Mouse (Mus musculus) MEL (cell line): ENCODE measurements around the gene Ugt1a6b. TPM values are rescaled to one million over a fixed set of nuclear protein-coding genes. Genes with fewer than 3 reads are reported as not detected.

Source experiments
- DNase-seq: peaks from one replicate; pipeline ENCODE4 v3.0.0; 2011; ENCODE audit warnings: low read depth, low spot score
- H3K27ac ChIP-seq: 2 replicates; pipeline ENCODE4 v1.5.1; 2012; ENCODE audit warnings: low read depth, mild to moderate bottlenecking, control low read depth, low read length, moderate library complexity; ENCODE audit not compliant: control insufficient read depth
- H3K27me3 ChIP-seq, 2 experiments: fragments of 150-350 bp in 1 of 2; sonication (generic) in 1 of 2; 2 replicates each; pipeline ENCODE4 v1.6.1; 2012; ENCODE audit warnings: low read length in 2 of 2, mild to moderate bottlenecking in 2 of 2, improper control_type of control experiment in 1 of 2, moderate library complexity in 1 of 2; ENCODE audit not compliant: insufficient read depth in 2 of 2, control insufficient read depth in 1 of 2
- H3K36me3 ChIP-seq, 2 experiments: 2 replicates each; pipeline ENCODE4 v1.6.1; 2012 to 2014; ENCODE audit warnings: low read length in 2 of 2, improper control_type of control experiment in 1 of 2, inconsistent platforms in 1 of 2, mild to moderate bottlenecking in 1 of 2; ENCODE audit not compliant: insufficient read depth in 2 of 2, control insufficient read depth in 1 of 2
- H3K4me1 ChIP-seq, 2 experiments: fragments of 150-350 bp in 1 of 2; sonication (generic) in 1 of 2; 2 replicates each; pipeline ENCODE4 v1.6.1; 2012; ENCODE audit warnings: low read length in 2 of 2, improper control_type of control experiment in 1 of 2, mild to moderate bottlenecking in 1 of 2; ENCODE audit not compliant: insufficient read depth in 2 of 2, control insufficient read depth in 1 of 2
- H3K4me3 ChIP-seq, 2 experiments: fragments of 150-350 bp in 1 of 2; sonication (generic) in 1 of 2; 2 replicates each; pipeline ENCODE4 v1.5.1; 2012; ENCODE audit warnings: low read depth in 2 of 2, low read length in 2 of 2, mild to moderate bottlenecking in 2 of 2, moderate library complexity in 2 of 2, control low read depth in 1 of 2, improper control_type of control experiment in 1 of 2; ENCODE audit not compliant: control insufficient read depth in 1 of 2, insufficient read depth in 1 of 2
- H3K79me2 ChIP-seq: 2 replicates; pipeline ENCODE4 v1.6.1; 2012; ENCODE audit warnings: mild to moderate bottlenecking, low read length, moderate library complexity; ENCODE audit not compliant: control insufficient read depth, poor library complexity, insufficient read depth
- H3K9ac ChIP-seq: 2 replicates; pipeline ENCODE4 v1.6.1; 2012; ENCODE audit warnings: low read depth, mild to moderate bottlenecking, control low read depth, low read length, moderate library complexity; ENCODE audit not compliant: control insufficient read depth, poor library complexity, severe bottlenecking
- H3K9me3 ChIP-seq: fragments of 150-350 bp; sonication (generic); replicated peaks from 2 replicates; pipeline ENCODE4 v1.6.1; 2012; ENCODE audit warnings: mild to moderate bottlenecking, low read length, improper control_type of control experiment, moderate library complexity; ENCODE audit not compliant: insufficient read depth
- BHLHE40 ChIP-seq: IDR thresholded peaks from 2 replicates; pipeline ENCODE4 v1.6.1; 2012; ENCODE audit warnings: low read depth, mild to moderate bottlenecking, inconsistent platforms, low read length, improper control_type of control experiment, borderline replicate concordance
- CHD1 ChIP-seq: IDR thresholded peaks from 2 replicates; pipeline ENCODE4 v1.6.1; 2012; ENCODE audit warnings: low read depth, mild to moderate bottlenecking, inconsistent platforms, low read length, improper control_type of control experiment
- ETS1 ChIP-seq: IDR thresholded peaks from 2 replicates; pipeline ENCODE4 v1.6.1; 2012; ENCODE audit warnings: low read depth, mild to moderate bottlenecking, inconsistent platforms, low read length, improper control_type of control experiment, moderate library complexity
- GATA1 ChIP-seq: IDR thresholded peaks from 2 replicates; pipeline ENCODE4 v1.6.1; 2011; ENCODE audit warnings: low read depth, low read length, improper control_type of control experiment
- HCFC1 ChIP-seq: IDR thresholded peaks from 2 replicates; pipeline ENCODE4 v1.6.1; 2012; ENCODE audit warnings: low read depth, mild to moderate bottlenecking, inconsistent platforms, low read length, improper control_type of control experiment, moderate library complexity
- JUND ChIP-seq: IDR thresholded peaks from 2 replicates; pipeline ENCODE4 v1.6.1; 2011; ENCODE audit warnings: low read depth, mild to moderate bottlenecking, improper control_type of control experiment, low read length
- KAT2A ChIP-seq: conservative IDR thresholded peaks from 2 replicates; pipeline ENCODE4 v1.6.1; 2012; ENCODE audit warnings: low read depth, low read length, improper control_type of control experiment, inconsistent platforms
- MAFK ChIP-seq: IDR thresholded peaks from 2 replicates; pipeline ENCODE4 v1.6.1; 2011; ENCODE audit warnings: low read depth, mild to moderate bottlenecking, low read length, improper control_type of control experiment, borderline replicate concordance
- MYB ChIP-seq: IDR thresholded peaks from 2 replicates; pipeline ENCODE4 v1.6.1; 2011; ENCODE audit warnings: mild to moderate bottlenecking, low read depth, low read length, improper control_type of control experiment
- POLR2A ChIP-seq, 2 experiments: IDR thresholded peaks; 2 replicates each; pipeline ENCODE4 v1.6.1; 2011 to 2012; ENCODE audit warnings: low read length in 2 of 2, mild to moderate bottlenecking in 2 of 2, control low read depth in 1 of 2, improper control_type of control experiment in 1 of 2, low read depth in 1 of 2, moderate library complexity in 1 of 2; ENCODE audit not compliant: control insufficient read depth in 1 of 2, insufficient read depth in 1 of 2, poor library complexity in 1 of 2
- POLR2AphosphoS2 ChIP-seq: IDR thresholded peaks from 2 replicates; pipeline ENCODE4 v1.6.1; 2011; ENCODE audit warnings: low read length, improper control_type of control experiment
- POLR2AphosphoS5 ChIP-seq: IDR thresholded peaks from 2 replicates; pipeline ENCODE4 v1.6.1; 2012; ENCODE audit warnings: low read depth, borderline replicate concordance, mild to moderate bottlenecking, inconsistent platforms, low read length, moderate library complexity, mixed read lengths
- RCOR1 ChIP-seq: IDR thresholded peaks from 2 replicates; pipeline ENCODE4 v1.6.1; 2012; ENCODE audit warnings: low read depth, mild to moderate bottlenecking, inconsistent platforms, low read length, improper control_type of control experiment
- TAL1 ChIP-seq: IDR thresholded peaks from 2 replicates; pipeline ENCODE4 v1.6.1; 2012; ENCODE audit warnings: mild to moderate bottlenecking, inconsistent platforms, low read length, moderate library complexity, mixed read lengths
- TBP ChIP-seq: IDR thresholded peaks from 2 replicates; pipeline ENCODE4 v1.8.0; 2011; ENCODE audit warnings: low read depth, low read length, improper control_type of control experiment
- ZC3H11A ChIP-seq: IDR thresholded peaks from 2 replicates; pipeline ENCODE4 v1.6.1; 2012; ENCODE audit warnings: low read depth, mild to moderate bottlenecking, inconsistent platforms, low read length, improper control_type of control experiment
- ZKSCAN1 ChIP-seq: IDR thresholded peaks from 2 replicates; pipeline ENCODE4 v1.6.1; 2012; ENCODE audit warnings: low read depth, mild to moderate bottlenecking, inconsistent platforms, low read length, improper control_type of control experiment, moderate library complexity
- polyA plus RNA-seq, 2 experiments: library from polyadenylated mRNA; stranded (reverse) in 1 of 2; unstranded in 1 of 2; fragments of >175 nt in 1 of 2; fragments of >200 nt in 1 of 2; gene quantifications; 2 replicates each; pipeline versions ENCODE4 v1.2.1 to v1.2.4; 2012; ENCODE audit warnings: low replicate concordance in 2 of 2, low read depth in 1 of 2; ENCODE audit not compliant: insufficient read length in 2 of 2, insufficient read depth in 1 of 2, missing spikeins in 1 of 2
- total RNA-seq: library from RNA; depleted of rRNA; stranded (reverse); fragments of 300-350 nt; gene quantifications from 2 replicates; pipeline ENCODE4 v1.2.3, GENCODE M21; 2012

Ugt1a6b gene
- total and polyA plus RNA-seq, 3 experiments: not detected

GRCm38 (mm10) chr1:88230421-88230820, 127.4 kb downstream of the Ugt1a6b start:
- no peaks in the 10 kb centered on the region for H3K36me3 ChIP-seq
- no peak overlapping the region for H3K27ac ChIP-seq
- DNase-seq: no peak
- H3K79me2 ChIP-seq: no peaks in the 10 kb centered on the region
- no peaks in the 10 kb centered on the region for H3K27me3 ChIP-seq
- no peak overlapping the region for H3K9ac ChIP-seq
- no peaks in the 10 kb centered on the region for H3K9me3 ChIP-seq
- no peak for TF ChIP-seq BHLHE40
- TF ChIP-seq POLR2AphosphoS2: no peak
- TF ChIP-seq POLR2AphosphoS5: no peak
- no peak for TF ChIP-seq ETS1
- no peak for TF ChIP-seq KAT2A
- no peak for TF ChIP-seq JUND
- TF ChIP-seq ZC3H11A: no peak
- no peak for TF ChIP-seq TAL1
- TF ChIP-seq GATA1: no peak
- no peak for TF ChIP-seq MYB
- H3K4me3 ChIP-seq: no peak overlapping the region
- H3K4me1 ChIP-seq: no peaks in the 10 kb centered on the region

- Histone ChIP-seq H3K4me3 (no peak overlapping the region), H3K4me1 (no peaks in the 10 kb centered on the region), H3K27me3 (no peaks in the 10 kb centered on the region), H3K9ac (no peak overlapping the region)
- DNase-seq: no peak
- TF ChIP-seq ZKSCAN1 (no peak), CHD1 (no peak), TBP (no peak), RCOR1 (no peak), HCFC1 (no peak), MAFK (no peak), KAT2A (no peak), ZC3H11A (no peak), POLR2A (IDR thresholded peaks at IDR 0.05; ENCODE audit: control insufficient read depth in 1 of 2, insufficient read depth in 1 of 2, low read depth in 1 of 2, low read length in 2 of 2, poor library complexity in 1 of 2) (no peak)
- TF ChIP-seq, all 39 proteins: peak for 0
- no peaks in the 10 kb centered on the region for H3K79me2 ChIP-seq
- H3K36me3 ChIP-seq: no peaks in the 10 kb centered on the region
- H3K9me3 ChIP-seq: no peaks in the 10 kb centered on the region
- H3K27ac ChIP-seq: no peak overlapping the region
Measured at GRCm38 (mm10) chr1:88230981-88231802, 128.1 kb downstream of the Ugt1a6b start.
